Mouse (Mus musculus): ENCODE results near the gene Itk. TPM values are rescaled to one million over a fixed set of nuclear protein-coding genes. Genes with fewer than 3 reads are reported as not detected.

The Itk gene
- polyA plus RNA-seq, 1 experiment from 2014 or later, result not detected

DNA sequence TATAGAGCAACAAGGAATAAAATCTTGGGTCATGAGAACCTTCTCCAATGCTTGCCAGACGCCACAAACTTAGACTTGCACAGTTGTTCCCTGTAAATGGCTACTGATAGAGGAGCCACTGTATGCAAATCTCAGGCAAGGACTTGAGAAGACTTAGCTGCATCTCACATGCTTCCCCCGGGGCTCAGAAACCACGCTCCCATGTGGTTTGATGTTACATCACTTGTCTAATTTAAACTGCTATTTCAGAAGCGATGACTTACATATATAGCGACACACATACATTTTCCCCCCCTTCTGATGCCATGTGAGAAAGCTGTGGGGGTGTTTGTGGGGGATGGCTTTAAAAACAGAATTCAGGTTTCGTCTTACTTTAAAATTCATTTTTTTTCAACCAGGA lies 75.5 kb downstream of the Itk start:
- WGBS, result 88% methylated on average over 6 of the region's 6 CpGs
- ATAC-seq, result no peak

DNA sequence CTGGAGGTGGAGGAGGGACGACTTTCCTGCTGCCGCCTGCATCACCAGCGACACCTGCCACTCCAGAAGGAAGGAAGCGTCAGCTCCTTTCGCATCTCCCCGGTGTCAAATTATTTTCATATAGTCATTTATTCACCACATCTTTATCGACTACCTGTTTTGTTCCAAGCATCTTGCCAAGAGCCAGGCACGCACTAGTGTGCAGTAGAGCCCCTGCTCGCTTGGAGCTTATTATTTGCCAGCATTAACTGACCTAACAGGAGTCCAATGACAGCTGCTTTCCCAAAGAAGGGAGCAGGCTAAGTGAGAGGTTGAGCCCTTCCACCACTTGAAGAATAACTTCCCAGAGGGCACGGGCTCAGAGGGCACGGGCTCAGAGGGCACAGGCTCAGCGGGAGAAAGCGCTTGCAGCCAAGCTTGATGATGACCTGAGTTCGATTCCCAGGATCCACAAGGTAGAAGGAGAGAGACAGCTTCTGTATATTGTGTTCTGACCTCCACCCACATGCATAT lies 76.7 kb downstream of the Itk start, which contains the start of gene Cyfip2:
Gene Cyfip2, minus strand, starts transcription at position 337 of the 513 bp plus-strand sequence.
- Histone ChIP-seq H3K9me3 (replicated peaks; ENCODE audit: control insufficient read depth, low read length, poor library complexity, severe bottlenecking) (no peaks in the 10 kb centered on the region), H3K4me3 (ENCODE audit: low read depth, low read length) (peak within 1 kb of the TSS; percentile 94), H3K9ac (ENCODE audit: low read depth, low read length) (peak within 1 kb of the TSS; percentile 97), H3K36me3 (ENCODE audit: control insufficient read depth, insufficient read depth, low read length) (no peaks in the 10 kb centered on the region), H3K4me1 (ENCODE audit: control insufficient read depth, insufficient read depth, low read length) (peaks cover 29% of the 10 kb centered on the region), H3K27ac (ENCODE audit: low read length) (peak within 1 kb of the TSS; percentile 92), H3K27me3 (ENCODE audit: control insufficient read depth, insufficient read depth, low read depth, low read length) (no peaks in the 10 kb centered on the region), H3K4me2 (ENCODE audit: low read length) (peak within 1 kb of the TSS; percentile 84)
- peak; percentile 61 for ATAC-seq
- WGBS, result 2% methylated on average over 14 of the region's 14 CpGs

More for the DNA sequence above, 75.5 kb downstream of the Itk start:
- no peak overlapping the region for H3K27ac ChIP-seq (ENCODE audit: low read length)
- no peak overlapping the region for H3K9ac ChIP-seq (ENCODE audit: low read depth, low read length)
- H3K9me3 ChIP-seq (replicated peaks; ENCODE audit: control insufficient read depth, low read length, poor library complexity, severe bottlenecking), result no peaks in the 10 kb centered on the region
- peaks cover 23% of the 10 kb centered on the region for H3K4me1 ChIP-seq (ENCODE audit: control insufficient read depth, insufficient read depth, low read length)
- no peaks in the 10 kb centered on the region for H3K36me3 ChIP-seq (ENCODE audit: control insufficient read depth, insufficient read depth, low read length)
- no peak overlapping the region for H3K4me3 ChIP-seq (ENCODE audit: low read depth, low read length)
- H3K4me2 ChIP-seq (ENCODE audit: low read length), result no peak overlapping the region
- no peaks in the 10 kb centered on the region for H3K27me3 ChIP-seq (ENCODE audit: control insufficient read depth, insufficient read depth, low read depth, low read length)

DNA sequence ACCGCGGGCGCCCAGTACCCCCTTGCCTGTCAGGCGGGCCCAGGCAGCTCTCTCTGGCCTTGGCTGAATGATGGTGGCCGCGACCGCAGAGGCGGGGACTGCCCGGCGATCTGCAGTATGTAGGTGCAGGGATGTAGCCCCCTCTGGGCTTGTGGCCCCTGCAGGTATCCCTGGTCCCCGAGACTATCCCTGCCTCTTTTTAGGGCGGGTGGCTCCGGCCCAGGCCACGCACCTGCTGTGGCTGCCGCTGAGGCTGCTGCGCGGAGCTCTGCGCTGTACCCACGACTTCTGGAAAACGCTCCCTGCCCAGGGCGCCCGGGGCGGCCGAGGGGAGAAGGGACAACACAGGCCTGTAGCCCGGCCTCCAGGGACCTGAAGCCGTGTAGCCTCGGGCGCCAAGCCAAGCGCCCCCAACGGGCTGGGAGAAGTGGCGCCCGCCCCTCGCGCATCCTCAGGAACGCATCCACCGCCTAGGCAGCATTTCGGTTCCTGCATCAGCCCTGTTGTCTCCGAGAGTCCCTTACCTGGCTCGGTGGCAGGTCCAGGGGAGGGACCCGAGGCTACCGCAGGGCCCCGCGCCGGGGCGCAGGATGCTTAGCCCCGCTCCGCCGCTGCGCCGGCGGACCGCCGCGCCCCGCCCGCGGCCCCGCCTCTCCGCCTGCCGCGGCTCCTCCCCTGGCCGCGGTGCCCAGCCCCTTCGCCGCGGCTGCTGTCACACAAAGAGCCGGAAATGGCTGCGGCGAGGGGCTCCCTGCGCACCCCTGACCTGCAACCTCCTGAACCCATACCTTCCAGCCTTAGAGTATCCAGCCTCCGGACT lies 77.4 kb downstream of the Itk start:
- no peaks in the 10 kb centered on the region for H3K36me3 ChIP-seq (ENCODE audit: control insufficient read depth, insufficient read depth, low read length)
- WGBS, result 0% methylated on average over 49 of the region's 71 CpGs
- ATAC-seq, result peak; percentile 88

DNA sequence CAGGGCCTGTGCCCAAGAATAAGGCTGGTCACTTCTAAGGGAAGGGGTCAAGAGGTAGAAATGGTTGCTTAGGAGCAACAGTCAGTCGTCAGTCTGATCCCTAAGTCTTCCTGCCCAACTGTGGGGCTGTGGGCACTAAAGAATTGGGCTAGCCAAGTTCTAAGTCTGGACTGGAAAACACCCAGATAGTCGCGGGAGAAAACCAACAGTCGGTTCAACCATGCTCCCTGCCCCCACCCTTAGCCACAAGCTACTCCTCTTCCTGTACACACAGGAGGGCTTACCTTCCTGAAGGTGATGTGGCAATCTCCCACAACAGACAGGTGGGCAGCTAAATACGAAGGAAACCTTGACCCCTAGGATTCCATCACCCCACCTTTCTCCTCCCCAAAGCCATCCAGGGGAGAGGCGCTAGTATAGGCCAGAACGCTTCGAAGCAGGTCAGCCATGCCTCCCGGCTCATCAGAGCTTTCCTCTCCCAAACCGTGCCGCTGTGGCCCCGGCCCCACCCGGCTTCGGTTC lies 78.1 kb downstream of the Itk start:
- H3K27ac ChIP-seq (ENCODE audit: low read length), result peak overlapping the region; percentile 92
- no peaks in the 10 kb centered on the region for H3K9me3 ChIP-seq (replicated peaks; ENCODE audit: control insufficient read depth, low read length, poor library complexity, severe bottlenecking)
- no peaks in the 10 kb centered on the region for H3K36me3 ChIP-seq (ENCODE audit: control insufficient read depth, insufficient read depth, low read length)
- no peaks in the 10 kb centered on the region for H3K27me3 ChIP-seq (ENCODE audit: control insufficient read depth, insufficient read depth, low read depth, low read length)
- H3K4me2 ChIP-seq (ENCODE audit: low read length), result peak overlapping the region; percentile 84
- ATAC-seq, result peak; percentile 15
- H3K4me3 ChIP-seq (ENCODE audit: low read depth, low read length), result peak overlapping the region; percentile 94
- H3K4me1 ChIP-seq (ENCODE audit: control insufficient read depth, insufficient read depth, low read length), result peaks cover 33% of the 10 kb centered on the region
- H3K9ac ChIP-seq (ENCODE audit: low read depth, low read length), result peak overlapping the region; percentile 97
- 3% methylated on average over 14 of the region's 14 CpGs for WGBS

More for the DNA sequence above, 77.4 kb downstream of the Itk start:
- no peaks in the 10 kb centered on the region for H3K27me3 ChIP-seq (ENCODE audit: control insufficient read depth, insufficient read depth, low read depth, low read length)
- peak overlapping the region; percentile 84 for H3K4me2 ChIP-seq (ENCODE audit: low read length)
- peak overlapping the region; percentile 97 for H3K9ac ChIP-seq (ENCODE audit: low read depth, low read length)
- peak overlapping the region; percentile 94 for H3K4me3 ChIP-seq (ENCODE audit: low read depth, low read length)
- peaks cover 29% of the 10 kb centered on the region for H3K4me1 ChIP-seq (ENCODE audit: control insufficient read depth, insufficient read depth, low read length)
- peak overlapping the region; percentile 92 for H3K27ac ChIP-seq (ENCODE audit: low read length)
- H3K9me3 ChIP-seq (replicated peaks; ENCODE audit: control insufficient read depth, low read length, poor library complexity, severe bottlenecking), result no peaks in the 10 kb centered on the region

DNA sequence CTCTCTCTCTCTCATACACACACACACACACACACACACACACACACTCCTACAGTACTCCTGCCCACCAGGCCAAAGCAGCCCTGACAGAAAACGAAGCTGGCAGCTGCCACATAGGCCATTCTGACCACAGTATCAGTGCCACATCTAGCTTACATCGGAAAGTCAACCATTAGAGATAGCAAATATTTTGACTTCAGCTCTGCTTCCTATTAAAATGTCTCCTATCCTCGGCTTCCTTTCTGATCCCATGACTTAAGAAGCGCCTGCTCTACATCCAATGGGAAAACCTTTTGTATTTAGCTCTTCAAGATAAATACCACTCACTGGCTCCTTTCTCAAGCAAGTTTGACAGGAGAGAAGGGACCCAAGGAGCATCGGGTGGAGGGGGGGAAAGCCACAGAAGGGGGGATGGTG lies 78.7 kb downstream of the Itk start:
- H3K27ac ChIP-seq (ENCODE audit: low read length), result peak overlapping the region; percentile 92
- 21% methylated on average over 5 of the region's 5 CpGs for WGBS
- H3K4me1 ChIP-seq (ENCODE audit: control insufficient read depth, insufficient read depth, low read length), result peaks cover 33% of the 10 kb centered on the region
- no peaks in the 10 kb centered on the region for H3K9me3 ChIP-seq (replicated peaks; ENCODE audit: control insufficient read depth, low read length, poor library complexity, severe bottlenecking)
- no peaks in the 10 kb centered on the region for H3K36me3 ChIP-seq (ENCODE audit: control insufficient read depth, insufficient read depth, low read length)
- H3K9ac ChIP-seq (ENCODE audit: low read depth, low read length), result peak overlapping the region; percentile 97
- H3K27me3 ChIP-seq (ENCODE audit: control insufficient read depth, insufficient read depth, low read depth, low read length), result no peaks in the 10 kb centered on the region
- H3K4me3 ChIP-seq (ENCODE audit: low read depth, low read length), result peak overlapping the region; percentile 94
- ATAC-seq, result 0 out of 2 replicates have a peak, but pooled peaks have one; percentile 4
- H3K4me2 ChIP-seq (ENCODE audit: low read length), result peak overlapping the region; percentile 84

DNA sequence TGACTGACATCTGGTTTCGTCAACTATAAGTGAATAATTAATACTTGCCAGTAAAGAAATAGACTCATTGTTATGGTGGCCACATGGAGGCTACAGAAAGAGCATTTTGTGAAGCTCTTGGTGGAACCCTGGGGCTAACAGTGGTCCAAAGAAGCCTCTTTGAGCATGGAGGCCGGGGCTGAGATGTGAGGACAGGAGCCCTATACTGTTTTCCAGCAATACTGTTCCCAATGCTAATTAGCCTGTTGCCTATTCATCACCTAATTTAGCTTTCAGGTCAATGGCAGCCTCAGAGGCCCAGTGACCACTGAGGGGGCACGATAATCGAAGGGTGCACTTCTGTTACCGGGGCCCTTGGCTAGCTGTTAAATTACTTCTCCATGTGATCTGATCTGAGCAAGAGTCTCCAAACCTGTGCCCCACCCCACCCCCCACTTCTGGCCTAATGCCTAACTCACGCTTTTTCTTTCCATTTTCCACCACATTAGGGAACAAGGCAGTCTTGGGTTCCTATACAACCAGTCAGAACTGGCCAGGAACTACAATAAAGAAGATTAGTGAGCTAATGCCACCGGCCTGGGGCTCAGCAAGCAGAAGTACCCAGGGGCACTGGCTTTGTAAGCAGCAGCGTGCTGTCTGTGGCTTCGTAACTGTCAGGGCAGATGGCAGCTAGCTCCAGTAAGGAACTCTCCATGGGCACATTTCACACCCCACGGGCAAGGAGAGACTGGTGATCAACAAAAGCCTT lies 79.3 kb downstream of the Itk start:
- peak; percentile 2 for ATAC-seq
- H3K4me1 ChIP-seq (ENCODE audit: control insufficient read depth, insufficient read depth, low read length), result peaks cover 33% of the 10 kb centered on the region
- peak overlapping the region; percentile 94 for H3K4me3 ChIP-seq (ENCODE audit: low read depth, low read length)
- peak overlapping the region; percentile 97 for H3K9ac ChIP-seq (ENCODE audit: low read depth, low read length)
- no peaks in the 10 kb centered on the region for H3K36me3 ChIP-seq (ENCODE audit: control insufficient read depth, insufficient read depth, low read length)
- H3K27ac ChIP-seq (ENCODE audit: low read length), result peak overlapping the region; percentile 92
- no peaks in the 10 kb centered on the region for H3K27me3 ChIP-seq (ENCODE audit: control insufficient read depth, insufficient read depth, low read depth, low read length)
- no peaks in the 10 kb centered on the region for H3K9me3 ChIP-seq (replicated peaks; ENCODE audit: control insufficient read depth, low read length, poor library complexity, severe bottlenecking)
- WGBS, result 13% methylated on average over 10 of the region's 10 CpGs
- H3K4me2 ChIP-seq (ENCODE audit: low read length), result peak overlapping the region; percentile 84

DNA sequence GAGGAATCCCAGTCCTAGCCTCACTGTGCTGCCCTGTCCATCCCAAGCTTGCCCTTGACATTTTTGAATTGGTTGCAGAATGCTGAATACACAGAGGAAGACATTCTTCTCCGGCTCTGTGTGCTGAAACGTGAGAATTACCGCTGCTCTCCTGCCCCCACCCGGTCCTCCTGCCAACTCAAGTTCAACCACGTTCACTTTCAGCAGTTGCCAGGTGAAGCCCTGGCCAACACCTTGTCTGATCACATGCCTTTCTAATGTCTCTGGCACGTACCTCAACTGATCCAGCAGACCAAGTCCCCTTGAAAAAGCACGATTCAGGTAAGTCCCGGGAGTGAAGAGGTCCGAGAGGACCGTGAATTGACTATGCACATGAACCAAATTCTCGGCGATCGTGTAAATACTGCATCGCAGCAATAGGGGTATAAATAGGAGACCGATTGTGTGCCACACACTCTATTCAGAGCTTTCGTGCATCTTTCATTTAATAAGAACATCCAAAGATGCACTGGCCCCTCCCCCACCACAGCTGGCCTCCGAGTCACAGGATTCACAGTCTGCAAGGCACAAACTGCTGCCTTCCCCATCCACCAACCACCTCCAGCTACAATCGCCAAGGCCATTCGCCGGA lies 80.1 kb downstream of the Itk start:
- peak overlapping the region; percentile 47 for H3K27ac ChIP-seq (ENCODE audit: low read length)
- no peaks in the 10 kb centered on the region for H3K36me3 ChIP-seq (ENCODE audit: control insufficient read depth, insufficient read depth, low read length)
- H3K4me3 ChIP-seq (ENCODE audit: low read depth, low read length), result peak overlapping the region; percentile 94
- H3K9me3 ChIP-seq (replicated peaks; ENCODE audit: control insufficient read depth, low read length, poor library complexity, severe bottlenecking), result no peaks in the 10 kb centered on the region
- H3K27me3 ChIP-seq (ENCODE audit: control insufficient read depth, insufficient read depth, low read depth, low read length), result no peaks in the 10 kb centered on the region
- no peak for ATAC-seq
- H3K4me1 ChIP-seq (ENCODE audit: control insufficient read depth, insufficient read depth, low read length), result peaks cover 37% of the 10 kb centered on the region
- peak overlapping the region; percentile 84 for H3K4me2 ChIP-seq (ENCODE audit: low read length)
- 63% methylated on average over 20 of the region's 20 CpGs for WGBS
- H3K9ac ChIP-seq (ENCODE audit: low read depth, low read length), result peak overlapping the region; percentile 97

DNA sequence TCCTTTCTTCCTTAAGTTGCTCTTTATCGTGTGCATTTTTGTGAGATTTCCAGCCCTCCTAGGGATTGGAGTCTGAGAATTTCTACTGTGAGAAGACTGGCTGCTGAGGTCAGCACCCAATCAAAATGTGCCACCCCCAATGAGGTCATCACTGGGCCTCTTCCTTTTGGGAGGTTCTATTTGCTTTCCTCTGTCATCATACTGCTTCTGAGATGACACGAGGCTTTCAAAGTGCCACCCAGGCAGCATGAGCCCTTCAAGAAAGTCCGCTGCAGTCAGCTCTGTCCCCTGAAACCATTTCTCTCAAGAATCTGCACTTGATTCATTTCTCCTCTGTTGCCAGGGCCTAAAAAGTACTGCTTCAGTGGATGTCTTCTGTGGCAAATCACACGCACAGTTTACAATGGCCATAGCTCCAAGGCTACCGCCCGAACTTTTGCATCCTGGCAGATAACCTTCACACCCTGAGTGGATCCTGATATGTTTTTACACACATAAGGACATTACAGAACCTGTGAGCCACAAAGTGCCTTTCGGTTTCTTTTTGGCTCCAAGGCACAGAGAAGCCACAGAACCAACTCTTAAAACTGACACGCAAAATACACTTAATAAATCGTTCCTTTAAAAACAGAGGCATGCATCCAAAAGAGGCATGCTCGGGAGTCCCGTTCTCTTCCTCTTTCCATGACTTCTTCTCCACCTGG lies 80.9 kb downstream of the Itk start:
- 91% methylated on average over 11 of the region's 11 CpGs for WGBS
- Histone ChIP-seq H3K9ac (ENCODE audit: low read depth, low read length) (no peak overlapping the region), H3K9me3 (replicated peaks; ENCODE audit: control insufficient read depth, low read length, poor library complexity, severe bottlenecking) (no peaks in the 10 kb centered on the region), H3K27me3 (ENCODE audit: control insufficient read depth, insufficient read depth, low read depth, low read length) (no peaks in the 10 kb centered on the region), H3K4me3 (ENCODE audit: low read depth, low read length) (no peak overlapping the region), H3K36me3 (ENCODE audit: control insufficient read depth, insufficient read depth, low read length) (no peaks in the 10 kb centered on the region), H3K4me2 (ENCODE audit: low read length) (peak overlapping the region; percentile 84), H3K27ac (ENCODE audit: low read length) (no peak overlapping the region), H3K4me1 (ENCODE audit: control insufficient read depth, insufficient read depth, low read length) (peaks cover 37% of the 10 kb centered on the region)
- no peak for ATAC-seq

All from midbrain, embryonic 16.5 days (tissue).